Mouse (Mus musculus): ENCODE measurements around the gene Dnmt3c.

Gene Dnmt3c

GRCm38 (mm10) chr2:153724424-153724823 is 28.0 kb downstream of the Dnmt3c start:
- DNase-seq = no peak

DNA sequence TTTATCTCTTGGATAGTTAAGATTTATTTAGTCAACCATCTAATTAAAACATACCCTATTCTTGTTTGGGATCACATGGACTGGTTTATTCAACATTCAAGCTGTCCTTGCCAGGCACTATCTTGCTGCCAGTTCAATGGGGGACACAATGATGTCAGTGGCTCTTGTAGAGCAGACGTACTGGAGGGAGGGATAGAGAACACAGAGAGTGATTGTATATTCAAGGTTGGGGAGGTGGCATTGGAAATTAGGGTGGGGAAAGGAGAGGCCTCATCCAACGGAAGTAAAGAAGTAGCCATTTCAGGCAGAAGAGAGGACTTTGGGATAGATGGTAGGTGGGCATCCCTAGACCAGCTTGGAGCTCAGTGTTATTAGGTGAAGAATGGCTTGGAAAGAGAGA is 28.4 kb downstream of the Dnmt3c start:
- no peak for DNase-seq

DNA sequence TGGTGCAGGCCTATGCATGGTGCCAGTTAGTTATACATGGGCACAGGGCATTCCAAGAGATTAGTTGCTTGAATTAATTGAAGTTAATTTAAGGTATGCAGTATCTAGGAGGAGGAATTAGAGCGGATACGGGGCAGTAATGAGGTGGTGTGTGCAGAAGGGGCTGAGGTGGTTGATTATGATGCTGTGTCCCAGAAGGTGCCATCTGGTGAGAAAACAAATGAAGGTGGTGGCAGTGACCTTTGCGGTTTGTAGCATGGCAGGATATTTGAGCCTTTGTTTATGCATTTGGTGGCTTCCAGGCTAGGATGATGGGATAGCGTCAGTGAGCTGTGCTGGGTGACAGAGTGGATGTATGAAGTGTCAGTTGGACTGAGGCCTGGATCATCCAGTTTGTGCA is 28.8 kb downstream of the Dnmt3c start:
- no peak for DNase-seq

DNA sequence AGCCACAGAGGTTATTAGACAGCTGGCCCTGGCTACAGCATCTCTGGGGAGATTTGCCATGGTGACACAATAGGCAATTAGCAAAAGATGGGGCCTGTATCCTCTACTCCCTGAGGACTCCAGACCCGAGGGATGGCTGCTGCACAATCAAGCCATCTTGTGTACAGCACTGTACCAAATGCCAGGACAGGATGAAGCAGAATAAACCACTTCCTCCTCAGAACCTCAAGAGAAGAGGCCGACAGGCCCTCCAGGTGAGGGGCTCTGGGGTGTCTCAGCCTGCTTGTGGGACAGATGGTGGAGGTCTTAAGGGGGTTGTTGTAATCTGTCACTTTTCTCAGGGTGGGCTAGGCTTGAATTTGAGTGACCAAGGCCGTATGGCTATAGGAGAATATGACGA is 37.6 kb downstream of the Dnmt3c start:
- DNase-seq = no peak

- peak; percentile 100 for DNase-seq
These were observed 44.3 kb downstream of the Dnmt3c start, which contains the start of gene Mapre1 for GRCm38 (mm10) chr2:153740500-153741436. Mapre1 (plus strand) TSS chr2:153741274.

GRCm38 (mm10) chr2:153741437-153742065 is 45.1 kb downstream of the Dnmt3c start:
- DNase-seq = no peak

DNA sequence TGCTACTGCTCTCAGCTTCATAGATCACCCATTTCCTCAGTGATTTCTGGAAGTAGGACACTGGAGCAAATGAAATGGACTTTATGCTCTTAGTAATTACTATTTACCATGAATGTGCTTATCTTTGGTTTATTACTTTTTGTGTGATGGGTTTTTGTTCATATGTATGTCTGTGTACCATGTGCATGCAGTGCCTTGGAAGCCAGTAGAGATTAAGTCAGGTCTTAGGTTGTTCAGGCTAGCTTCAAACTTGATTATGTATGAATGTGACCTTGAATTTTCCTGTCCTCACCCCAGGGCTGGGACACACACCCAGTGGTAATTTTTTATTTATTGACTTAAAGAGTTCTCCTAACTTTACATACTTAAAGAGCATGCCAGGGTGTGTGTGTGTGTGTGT is 51.5 kb downstream of the Dnmt3c start:
- no peak for DNase-seq

DNA sequence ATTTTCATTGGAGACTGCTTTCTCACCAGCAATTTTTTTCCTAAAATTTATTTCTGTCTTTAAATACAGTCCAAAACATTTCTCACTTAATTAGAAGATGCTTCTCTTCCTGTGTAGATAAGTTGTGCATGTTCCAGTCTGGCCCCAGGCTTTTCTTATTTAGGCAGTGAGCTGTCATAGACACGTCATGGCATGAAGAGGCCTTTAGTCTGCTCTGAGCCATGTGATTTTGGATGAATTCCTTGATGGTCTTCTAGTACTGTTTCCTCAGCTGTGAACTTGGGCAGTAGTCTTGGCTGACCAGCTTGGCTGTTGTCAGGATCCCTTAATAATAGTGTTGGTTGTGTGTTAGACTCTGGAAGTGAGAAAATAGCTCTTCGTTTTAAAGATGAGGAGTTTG is 53.9 kb downstream of the Dnmt3c start:
- no peak for DNase-seq

- no peak for DNase-seq
These were observed 65.7 kb downstream of the Dnmt3c start for GRCm38 (mm10) chr2:153762121-153762520.

GRCm38 (mm10) chr2:153767484-153767883 is 71.0 kb downstream of the Dnmt3c start:
- no peak for DNase-seq

DNA sequence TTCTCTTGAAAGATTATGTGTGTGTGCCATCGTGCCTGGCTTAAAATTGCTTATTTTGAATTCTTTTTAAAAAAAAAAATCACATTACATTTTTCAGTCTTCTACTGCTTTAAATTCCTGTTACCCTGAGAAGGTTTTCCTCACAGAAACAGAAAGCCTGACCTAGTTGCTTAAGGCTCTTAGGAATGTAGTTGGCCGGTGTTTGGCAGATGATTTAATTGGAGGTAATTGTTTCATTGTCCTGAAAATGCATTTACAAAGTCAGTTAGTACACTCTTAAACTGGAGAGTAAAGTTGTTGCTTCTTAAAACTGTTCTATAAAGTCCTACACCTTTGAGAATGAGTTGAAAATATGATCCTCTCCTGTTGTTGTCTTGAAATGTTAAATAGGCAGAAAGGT is 72.4 kb downstream of the Dnmt3c start:
- no peak for DNase-seq

DNA sequence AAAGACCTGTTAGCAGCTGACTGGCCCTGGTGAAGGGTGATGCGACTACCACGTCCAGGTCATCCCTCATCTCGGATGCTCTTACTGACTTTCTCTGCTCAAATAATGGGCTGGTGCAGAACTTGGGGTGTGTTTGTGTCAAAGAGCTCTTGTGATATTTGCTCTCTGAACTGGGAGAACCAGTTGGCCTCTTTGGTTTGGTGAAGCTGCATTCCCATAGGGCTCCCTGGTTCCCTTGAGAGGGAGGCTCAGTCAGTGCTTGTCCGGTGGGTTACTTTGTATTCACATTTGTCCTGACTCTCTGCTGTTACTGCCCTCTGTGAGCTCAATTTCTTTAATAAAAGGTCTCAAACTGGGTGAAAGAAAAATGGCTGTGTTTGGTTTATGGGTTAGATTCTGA is 76.5 kb downstream of the Dnmt3c start:
- no peak for DNase-seq

GRCm38 (mm10) chr2:153775472-153775871 is 79.0 kb downstream of the Dnmt3c start:
- DNase-seq = no peak

- peak; percentile 67 for DNase-seq
These were observed 82.3 kb downstream of the Dnmt3c start for GRCm38 (mm10) chr2:153778638-153779362.

All from kidney, adult 9 months (tissue).